Mouse (Mus musculus) left cerebral cortex, postnatal 25 days (tissue): ENCODE data around the gene Hoxc4. TPM values are rescaled to one million over a fixed set of nuclear protein-coding genes. Genes with fewer than 3 reads are reported as not detected.

Experiments
- DNase-seq, 2 experiments: peaks; one replicate each; pipeline ENCODE4 v3.0.0; 2022; ENCODE audit warnings: low spot score in 2 of 2, mixed read lengths in 1 of 2
- intact Hi-C: fragments of 180-260 bp; cut with DNase I; formaldehyde crosslinking; loops from one replicate; pipeline ENCODE4 v1.15.1; 2025
- total RNA-seq, 2 experiments: library from RNA; stranded (reverse); gene quantifications; 2 replicates each; pipeline ENCODE4 v1.2.3; 2021

Gene Hoxc4
- not detected for total RNA-seq

GRCm38 (mm10) chr15:103018636-103019035 is at the start of gene Hoxc4:
Hoxc4 (plus strand) TSS chr15:103018934.
- intact Hi-C loops = no loop called here
- no peak for DNase-seq

- intact Hi-C loops = no loop called here
- DNase-seq = no peak
Measured at GRCm38 (mm10) chr15:102969296-102969695, 49.4 kb upstream of the Hoxc4 start.

- DNase-seq = no peak
- intact Hi-C loops = loop anchor here (5.0 kb wide), 1 partner anchor 208 kb away; no protein-coding TSS in a partner anchor
Measured at GRCm38 (mm10) chr15:102970740-102971139, 48.0 kb upstream of the Hoxc4 start.

- intact Hi-C loops = loop anchor here (5.0 kb wide), 1 partner anchor 210 kb away; no protein-coding TSS in a partner anchor
- no peak for DNase-seq
Measured at GRCm38 (mm10) chr15:102972254-102972653, 46.5 kb upstream of the Hoxc4 start.

- intact Hi-C loops = loop anchor here (5.0 kb wide), 1 partner anchor 210 kb away; no protein-coding TSS in a partner anchor
- DNase-seq = no peak
Measured at GRCm38 (mm10) chr15:102972753-102973152, 46.0 kb upstream of the Hoxc4 start.

- intact Hi-C loops = no loop called here
- DNase-seq = no peak
Measured at GRCm38 (mm10) chr15:102975034-102975433, 43.7 kb upstream of the Hoxc4 start.

GRCm38 (mm10) chr15:102975688-102976111 is 43.0 kb upstream of the Hoxc4 start:
- intact Hi-C loops = no loop called here
- no peak for DNase-seq

GRCm38 (mm10) chr15:102976171-102976570 is 42.6 kb upstream of the Hoxc4 start, which contains the start of gene Hoxc9:
Hoxc9 (plus strand) TSS chr15:102976439.
- DNase-seq = no peak
- intact Hi-C loops = no loop called here

- no peak for DNase-seq
- intact Hi-C loops = no loop called here
Measured at GRCm38 (mm10) chr15:102976631-102977422, 41.9 kb upstream of the Hoxc4 start.

GRCm38 (mm10) chr15:102977423-102977974 is 41.2 kb upstream of the Hoxc4 start:
- intact Hi-C loops = no loop called here

GRCm38 (mm10) chr15:102978615-102979515 is 39.9 kb upstream of the Hoxc4 start:
- DNase-seq = no peak
- intact Hi-C loops = no loop called here

More at GRCm38 (mm10) chr15:102977423-102977974, 41.2 kb upstream of the Hoxc4 start:
- DNase-seq = no peak

GRCm38 (mm10) chr15:102979936-102980335 is 38.8 kb upstream of the Hoxc4 start:
- intact Hi-C loops = loop anchor here (10.0 kb wide), 1 partner anchor 285 kb away; no protein-coding TSS in a partner anchor
- DNase-seq = no peak

- intact Hi-C loops = loop anchor here (10.0 kb wide), 1 partner anchor 286 kb away; no protein-coding TSS in a partner anchor
- no peak for DNase-seq
Measured at GRCm38 (mm10) chr15:102980352-102980751, 38.4 kb upstream of the Hoxc4 start.

GRCm38 (mm10) chr15:102980912-102981311 is 37.8 kb upstream of the Hoxc4 start:
- DNase-seq = no peak
- intact Hi-C loops = loop anchor here (10.0 kb wide), 1 partner anchor 286 kb away; no protein-coding TSS in a partner anchor

- no peak for DNase-seq
- intact Hi-C loops = loop anchor here (10.0 kb wide), 1 partner anchor 287 kb away; no protein-coding TSS in a partner anchor
Measured at GRCm38 (mm10) chr15:102981379-102982288, 37.1 kb upstream of the Hoxc4 start.

GRCm38 (mm10) chr15:102983716-102984115 is 35.0 kb upstream of the Hoxc4 start:
- intact Hi-C loops = loop anchor here (10.0 kb wide), 1 partner anchor 289 kb away; no protein-coding TSS in a partner anchor
- no peak for DNase-seq

GRCm38 (mm10) chr15:102984521-102984920 is 34.2 kb upstream of the Hoxc4 start:
- no peak for DNase-seq
- intact Hi-C loops = loop anchor here (10.0 kb wide), 1 partner anchor 290 kb away; no protein-coding TSS in a partner anchor

GRCm38 (mm10) chr15:102984925-102985324 is 33.8 kb upstream of the Hoxc4 start:
- DNase-seq = no peak
- intact Hi-C loops = loop anchor here (10.0 kb wide), 1 partner anchor 290 kb away; no protein-coding TSS in a partner anchor
